Mouse (Mus musculus) kidney, embryonic 16.5 days (tissue): ENCODE results near the gene Gm2897. TPM values are rescaled to one million over a fixed set of nuclear protein-coding genes. Genes with fewer than 3 reads are reported as not detected.
"Not testable (repeated sequence)": the region's sequence is repeated elsewhere in the genome, so short reads cannot be mapped to it uniquely, and the experiment has no call there.

Experiments
- ATAC-seq: fragments of 200-750 bp; cut with Nextera tagmentation; 2 replicates; pipeline ENCODE4 v1.8.0; 2017; ENCODE audit warnings: moderate TSS enrichment; ENCODE audit not compliant: low FRiP score, low TSS enrichment
- H3K27ac ChIP-seq: fragments of 300-500 bp; sonication (generic); 2 replicates; pipeline ENCODE4 v1.5.1; 2014; ENCODE audit warnings: low read length
- H3K27me3 ChIP-seq: fragments of 300-500 bp; sonication (generic); 2 replicates; pipeline ENCODE4 v1.6.1; 2014; ENCODE audit warnings: low read length, control low read depth, mixed read lengths; ENCODE audit not compliant: insufficient read depth
- H3K36me3 ChIP-seq: fragments of 300-500 bp; sonication (generic); 2 replicates; pipeline ENCODE4 v1.6.1; 2014; ENCODE audit warnings: low read length, control low read depth, mixed read lengths; ENCODE audit not compliant: insufficient read depth
- H3K4me1 ChIP-seq: fragments of 300-500 bp; sonication (generic); 2 replicates; pipeline ENCODE4 v1.6.1; 2014; ENCODE audit warnings: low read length, control low read depth, mixed read lengths; ENCODE audit not compliant: insufficient read depth
- H3K4me2 ChIP-seq: fragments of 300-500 bp; sonication (generic); replicated peaks from 2 replicates; pipeline ENCODE4 v1.6.1; 2014; ENCODE audit warnings: low read depth, low read length
- H3K4me3 ChIP-seq: fragments of 300-500 bp; sonication (generic); 2 replicates; pipeline ENCODE4 v1.5.1; 2014; ENCODE audit warnings: mild to moderate bottlenecking, low read length
- H3K9ac ChIP-seq: fragments of 300-500 bp; sonication (generic); replicated peaks from 2 replicates; pipeline ENCODE4 v1.6.1; 2014; ENCODE audit warnings: low read length
- H3K9me3 ChIP-seq: fragments of 300-500 bp; sonication (generic); 2 replicates; pipeline ENCODE4 v1.6.1; 2016; ENCODE audit warnings: low read length, control low read depth
- WGBS: fragments of 180-500 bp; shearing (Covaris S2); extraction: QIAGEN DNeasy Blood & Tissue Kit; methylation state at CpG from one replicate; pipeline ENCODE4 v1.1.7; 2014; 5-methylcytosine and 5-hydroxymethylcytosine counted together
- polyA plus RNA-seq: library from polyadenylated mRNA; unstranded; fragments of >200 nt; fragmentation: Nextera tagmentation; extraction: Ambion mirVana; gene quantifications from 2 replicates; pipeline ENCODE4 v1.2.1, GENCODE M21; 2015

Gene Gm2897
- 1.5 TPM in 2 replicates for polyA plus RNA-seq

DNA sequence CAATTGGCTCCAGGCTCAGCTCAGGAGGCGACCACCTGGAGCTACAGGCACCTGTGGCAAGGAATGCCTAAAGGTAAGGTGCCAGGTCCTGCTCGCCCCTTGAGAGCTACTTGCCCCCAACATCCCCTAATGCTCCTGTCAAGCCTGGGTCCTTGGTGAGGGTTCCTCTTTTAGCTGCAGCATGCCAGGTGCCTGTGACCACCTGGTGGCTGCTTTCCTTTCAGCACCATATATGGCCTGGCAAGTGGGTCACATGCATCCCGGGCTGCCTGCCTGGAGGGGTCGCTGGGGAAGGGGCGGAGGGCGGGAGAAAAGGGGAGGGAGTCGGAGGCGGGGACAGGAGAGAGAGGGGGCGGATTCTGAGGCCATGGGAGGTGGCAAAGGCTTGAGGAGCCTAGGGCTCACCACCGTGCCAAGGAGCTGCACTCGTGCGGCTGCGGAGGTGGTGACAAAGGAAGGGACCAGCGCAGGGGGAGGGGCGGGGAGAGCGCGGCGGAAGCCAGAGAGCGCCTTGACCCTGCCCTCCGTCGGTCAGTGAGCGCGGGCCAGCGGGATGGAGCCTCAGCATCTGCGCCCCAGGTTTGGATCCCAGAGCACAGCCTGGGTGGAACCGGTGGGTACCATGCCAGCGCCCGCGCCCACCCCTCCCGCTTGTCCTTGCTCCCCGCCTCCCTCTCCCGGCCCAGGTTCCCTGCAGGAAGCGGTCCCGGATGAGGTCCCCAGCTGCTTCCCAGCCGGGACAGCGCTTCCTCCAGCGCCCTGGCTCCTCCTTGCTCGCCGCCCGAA lies at the start of gene Gm2897:
Gene Gm2897 (plus strand): TSS at position 559 of the 786 bp plus-strand sequence.
- ATAC-seq: 0 out of 2 replicates have a peak, but pooled peaks have one; percentile 61
- not testable (repeated sequence) for H3K27me3 ChIP-seq, H3K4me1 ChIP-seq, H3K9me3 ChIP-seq, H3K36me3 ChIP-seq, H3K27ac ChIP-seq
- H3K4me2 ChIP-seq: peak within 1 kb of the TSS; percentile 66
- H3K9ac ChIP-seq: 0 out of 2 replicates have a peak within 1 kb of the TSS, but pooled peaks have one; percentile 44
- peak within 1 kb of the TSS; percentile 48 for H3K4me3 ChIP-seq
- 4% methylated on average over 22 of the region's 40 CpGs for WGBS

DNA sequence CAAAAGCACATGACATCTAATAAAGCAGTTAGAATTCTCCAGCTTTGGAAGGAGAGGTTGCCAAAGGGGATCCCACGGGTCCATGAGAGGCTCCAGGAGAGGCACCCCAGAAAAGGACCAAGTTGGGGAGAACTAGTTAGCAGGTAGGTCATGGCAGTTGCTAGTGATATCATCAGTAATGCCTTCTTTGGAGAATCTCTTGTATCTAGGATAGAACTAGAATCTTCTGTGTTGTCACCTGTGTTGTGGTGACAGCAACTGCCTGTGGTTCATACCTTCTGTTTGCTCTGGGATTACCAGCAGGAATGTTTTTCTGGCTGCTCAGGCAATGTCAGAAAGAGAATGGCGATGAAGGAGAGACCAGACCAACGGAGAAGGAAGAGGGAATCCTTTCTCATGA lies 19.4 kb upstream of the Gm2897 start, which contains the start of gene Gm2888:
Gene Gm2888 (plus strand): TSS at position 301 of the 400 bp plus-strand sequence.
- not testable (repeated sequence) for H3K27ac ChIP-seq, ATAC-seq, H3K4me3 ChIP-seq, H3K36me3 ChIP-seq, H3K4me2 ChIP-seq, H3K27me3 ChIP-seq, H3K9me3 ChIP-seq, H3K9ac ChIP-seq, H3K4me1 ChIP-seq
- 90% methylated on average over 2 of the region's 3 CpGs for WGBS

DNA sequence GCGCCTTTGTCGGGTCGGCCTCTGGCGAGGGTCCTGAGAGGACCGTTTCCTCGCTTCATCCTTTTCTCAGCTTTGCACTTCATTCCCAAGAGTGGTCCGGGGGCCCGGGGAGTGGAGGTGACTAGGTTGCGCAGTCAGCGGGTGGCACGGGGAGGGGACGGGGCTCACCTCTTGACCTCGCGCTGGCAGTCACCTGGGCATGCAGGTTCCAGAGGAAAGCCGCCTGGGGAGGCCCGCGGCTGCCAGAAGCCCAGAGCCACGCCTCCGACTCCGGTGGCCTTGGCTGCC lies 372 bp downstream of the Gm2897 start:
- H3K9me3 ChIP-seq, H3K27me3 ChIP-seq, H3K36me3 ChIP-seq, H3K4me1 ChIP-seq, H3K9ac ChIP-seq, H3K27ac ChIP-seq, ATAC-seq: not testable (repeated sequence)
- 0% methylated on average over 11 of the region's 20 CpGs for WGBS
- peak overlapping the region; percentile 48 for H3K4me3 ChIP-seq
- peak overlapping the region; percentile 66 for H3K4me2 ChIP-seq

DNA sequence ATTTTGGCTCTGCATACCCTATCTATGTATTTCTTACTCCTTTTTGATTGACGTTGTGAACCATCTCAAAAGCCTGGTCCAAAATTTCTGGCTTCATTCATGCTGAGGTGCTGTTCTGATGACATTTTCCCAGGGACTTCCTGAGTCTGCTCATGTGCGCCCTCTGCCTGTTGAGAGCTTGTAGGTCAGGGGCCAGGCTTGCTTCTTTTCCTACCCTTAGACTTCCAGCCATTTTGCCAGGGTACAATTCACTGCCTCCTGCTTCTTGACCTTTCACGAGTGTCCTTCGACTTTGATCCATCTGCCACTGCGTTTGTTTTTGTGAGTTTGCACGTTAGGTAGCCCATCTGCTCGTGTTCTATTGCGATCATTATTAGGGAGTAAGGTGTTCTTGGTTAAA lies 1.0 kb downstream of the Gm2897 start:
- not testable (repeated sequence) for H3K4me1 ChIP-seq, H3K4me2 ChIP-seq, H3K4me3 ChIP-seq, H3K9ac ChIP-seq, ATAC-seq, H3K27ac ChIP-seq, H3K36me3 ChIP-seq, H3K27me3 ChIP-seq, H3K9me3 ChIP-seq
- WGBS: 4% methylated on average over 5 of the region's 8 CpGs

DNA sequence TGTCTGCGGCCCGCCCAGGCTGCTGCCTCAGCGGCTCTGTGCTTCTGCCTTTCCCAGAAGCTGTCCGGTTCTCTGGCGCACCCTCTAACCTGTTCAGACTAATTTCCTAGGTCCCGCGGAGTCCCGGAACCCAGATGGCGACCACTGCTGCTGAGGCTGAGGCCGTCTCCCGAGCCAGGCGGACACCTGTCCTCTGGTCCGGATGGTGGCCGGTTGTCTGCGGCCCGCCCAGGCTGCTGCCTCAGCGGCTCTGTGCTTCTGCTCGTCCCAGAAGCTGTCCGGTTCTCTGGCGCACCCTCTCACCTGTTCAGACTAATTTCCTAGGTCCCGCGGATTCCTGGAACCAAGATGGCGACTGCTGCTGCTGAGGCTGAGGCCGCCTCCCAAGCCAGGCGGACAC lies 67.0 kb downstream of the Gm2897 start:
- WGBS: 96% methylated on average over 12 of the region's 25 CpGs
- ATAC-seq, H3K4me3 ChIP-seq: not testable (repeated sequence)

More for the DNA sequence above, 67.0 kb downstream of the Gm2897 start:
- H3K27me3 ChIP-seq, H3K4me2 ChIP-seq, H3K36me3 ChIP-seq, H3K27ac ChIP-seq, H3K4me1 ChIP-seq, H3K9me3 ChIP-seq, H3K9ac ChIP-seq: not testable (repeated sequence)

Other genes with a start within 250 kb of the Gm2897 start
- not detected in 2 replicates for gene Gm2888, start 19.3 kb upstream of the Gm2897 start, polyA plus RNA-seq
- gene Gm10340, start 84.7 kb downstream of the Gm2897 start, polyA plus RNA-seq: 0.11 TPM in 1 of 2 replicates, not detected in the other
- gene Gm5795, start 139.0 kb downstream of the Gm2897 start, polyA plus RNA-seq: not detected in 2 replicates
- 3.9 and 5.0 TPM in 2 replicates for gene D830030K20Rik, start 159.2 kb downstream of the Gm2897 start, polyA plus RNA-seq